Mouse (Mus musculus) CH12.LX (cell line): ENCODE results near the gene Irak1bp1. TPM values are rescaled to one million over a fixed set of nuclear protein-coding genes. Genes with fewer than 3 reads are reported as not detected.

Experiments
- DNase-seq: peaks from one replicate; pipeline ENCODE4 v3.0.0-alpha.2; 2013; ENCODE audit errors: extremely low read depth
- H3K27ac ChIP-seq: 2 replicates; pipeline ENCODE4 v1.5.1; 2012; ENCODE audit warnings: low read depth, mild to moderate bottlenecking, control low read depth, moderate library complexity; ENCODE audit not compliant: insufficient read depth
- H3K27me3 ChIP-seq: replicated peaks from 2 replicates; pipeline ENCODE3; 2012; ENCODE audit warnings: inconsistent platforms
- H3K36me3 ChIP-seq, 2 experiments: replicated peaks in 1 of 2; 2 replicates each; pipeline versions ENCODE3 to v1.6.1; 2012; ENCODE audit warnings: inconsistent platforms in 1 of 2, low read length in 1 of 2, mild to moderate bottlenecking in 1 of 2, mixed read lengths in 1 of 2, moderate library complexity in 1 of 2; ENCODE audit not compliant: control insufficient read depth in 1 of 2, insufficient read depth in 1 of 2
- H3K4me1 ChIP-seq, 2 experiments: 2 replicates each; pipeline ENCODE4 v1.6.1; 2012; ENCODE audit warnings: inconsistent platforms in 1 of 2, moderate library complexity in 1 of 2; ENCODE audit not compliant: insufficient read depth in 2 of 2, control insufficient read depth in 1 of 2
- H3K4me2 ChIP-seq: 2 replicates; pipeline ENCODE4 v1.6.1; 2012; ENCODE audit warnings: low read depth, mild to moderate bottlenecking, control low read depth; ENCODE audit not compliant: poor library complexity, insufficient read depth, severe bottlenecking
- H3K4me3 ChIP-seq, 3 experiments: fragments of 150-350 bp in 1 of 3; sonication (generic) in 1 of 3; replicated peaks in 1 of 3; 2 replicates each; pipeline versions ENCODE3 to v1.5.1; 2011 to 2012; ENCODE audit warnings: low read depth in 2 of 3, low read length in 2 of 3, mild to moderate bottlenecking in 2 of 3, moderate library complexity in 2 of 3, control low read depth in 1 of 3, improper control_type of control experiment in 1 of 3, inconsistent platforms in 1 of 3, mixed read lengths in 1 of 3; ENCODE audit not compliant: poor library complexity in 1 of 3
- H3K79me2 ChIP-seq: replicated peaks from 2 replicates; pipeline ENCODE4 v1.6.1; 2012; ENCODE audit warnings: mild to moderate bottlenecking, moderate library complexity; ENCODE audit not compliant: control insufficient read depth, poor library complexity, insufficient read depth, severe bottlenecking; ENCODE audit errors: extremely low read depth
- H3K9ac ChIP-seq: 2 replicates; pipeline ENCODE4 v1.6.1; 2012; ENCODE audit warnings: low read depth, mild to moderate bottlenecking, control low read depth, moderate library complexity; ENCODE audit not compliant: insufficient read depth
- H3K9me3 ChIP-seq: replicated peaks from 2 replicates; pipeline ENCODE3; 2012; ENCODE audit warnings: low read length, inconsistent platforms, mixed read lengths
- CHD2 ChIP-seq: IDR thresholded peaks from 2 replicates; pipeline ENCODE4 v1.6.1; 2011; ENCODE audit warnings: low read length, improper control_type of control experiment
- ELF1 ChIP-seq: IDR thresholded peaks from 2 replicates; pipeline ENCODE4 v1.6.1; 2014; ENCODE audit warnings: low read depth, mild to moderate bottlenecking, inconsistent platforms, low read length, improper control_type of control experiment
- EP300 ChIP-seq: IDR thresholded peaks from 2 replicates; pipeline ENCODE4 v1.6.1; 2011; ENCODE audit warnings: low read length, improper control_type of control experiment
- GABPA ChIP-seq: IDR thresholded peaks from 2 replicates; pipeline ENCODE4 v1.6.1; 2012; ENCODE audit warnings: low read depth, low read length, improper control_type of control experiment, inconsistent platforms; ENCODE audit not compliant: insufficient replicate concordance
- IRF4 ChIP-seq: IDR thresholded peaks from 2 replicates; pipeline ENCODE4 v1.6.1; 2014; ENCODE audit warnings: low read depth, mild to moderate bottlenecking, inconsistent platforms, low read length, improper control_type of control experiment
- KAT2A ChIP-seq: IDR thresholded peaks from 2 replicates; pipeline ENCODE4 v1.6.1; 2012; ENCODE audit warnings: low read length, improper control_type of control experiment, inconsistent platforms; ENCODE audit not compliant: insufficient replicate concordance
- MAFK ChIP-seq: IDR thresholded peaks from 2 replicates; pipeline ENCODE4 v1.6.1; 2011; ENCODE audit warnings: low read length, improper control_type of control experiment; ENCODE audit not compliant: insufficient replicate concordance
- MAZ ChIP-seq: IDR thresholded peaks from 2 replicates; pipeline ENCODE4 v1.6.1; 2012; ENCODE audit warnings: low read depth, mild to moderate bottlenecking, inconsistent platforms, low read length, improper control_type of control experiment, moderate library complexity
- MYC ChIP-seq: IDR thresholded peaks from 2 replicates; pipeline ENCODE4 v1.6.1; 2011; ENCODE audit warnings: low read depth, mild to moderate bottlenecking, improper control_type of control experiment, low read length
- NRF1 ChIP-seq: IDR thresholded peaks from 2 replicates; pipeline ENCODE4 v1.6.1; 2014; ENCODE audit warnings: low read depth, mild to moderate bottlenecking, inconsistent platforms, low read length, improper control_type of control experiment, moderate library complexity
- PAX5 ChIP-seq: IDR thresholded peaks from 2 replicates; pipeline ENCODE4 v1.6.1; 2012; ENCODE audit warnings: low read length, inconsistent platforms, mixed read lengths
- POLR2A ChIP-seq: IDR thresholded peaks from 2 replicates; pipeline ENCODE4 v1.6.1; 2011; ENCODE audit warnings: low read depth, mild to moderate bottlenecking, improper control_type of control experiment, low read length
- RAD21 ChIP-seq: IDR thresholded peaks from 2 replicates; pipeline ENCODE4 v1.6.1; 2011; ENCODE audit warnings: low read depth, mild to moderate bottlenecking, low read length, improper control_type of control experiment, moderate library complexity
- SIN3A ChIP-seq: IDR thresholded peaks from 2 replicates; pipeline ENCODE4 v1.6.1; 2012; ENCODE audit warnings: low read length, improper control_type of control experiment, inconsistent platforms
- SMC3 ChIP-seq: IDR thresholded peaks from 2 replicates; pipeline ENCODE4 v1.6.1; 2011; ENCODE audit warnings: low read depth, low read length, improper control_type of control experiment
- TBP ChIP-seq: conservative IDR thresholded peaks from 2 replicates; pipeline ENCODE4 v1.6.1; 2011; ENCODE audit warnings: low read depth, low read length, improper control_type of control experiment
- USF2 ChIP-seq: conservative IDR thresholded peaks from 2 replicates; pipeline ENCODE4 v1.6.1; 2011; ENCODE audit warnings: low read depth, low read length, improper control_type of control experiment
- ZC3H11A ChIP-seq: IDR thresholded peaks from 2 replicates; pipeline ENCODE4 v1.6.1; 2012; ENCODE audit warnings: low read depth, mild to moderate bottlenecking, inconsistent platforms, low read length, improper control_type of control experiment
- ZKSCAN1 ChIP-seq: IDR thresholded peaks from 2 replicates; pipeline ENCODE4 v1.6.1; 2012; ENCODE audit warnings: low read depth, inconsistent platforms, low read length, improper control_type of control experiment, borderline replicate concordance
- dilution Hi-C: fragments of 300-500 bp; cut with MboI; formaldehyde crosslinking; loops from 2 replicates; pipeline ENCODE4 v1.14.3; 2020; ENCODE audit warnings: low sequenced_read_pairs; ENCODE audit not compliant: extremely low pct_unique_long_range_greater_than_20kb, extremely low pct_ligation_motif_present
- in situ Hi-C: fragments of 300-500 bp; cut with MboI; formaldehyde crosslinking; loops from 3 replicates; pipeline ENCODE4 v1.14.3; 2019; ENCODE audit warnings: low sequenced_read_pairs, low pct_ligation_motif_present, low pct_unique_long_range_greater_than_20kb, mixed read lengths
- polyA plus RNA-seq: library from polyadenylated mRNA; unstranded; fragments of >175 nt; gene quantifications from 2 replicates; pipeline ENCODE4 v1.2.1, GENCODE M21; 2012; ENCODE audit warnings: low read depth; ENCODE audit not compliant: insufficient read length
- total RNA-seq, 2 experiments: library from RNA; depleted of rRNA; stranded (reverse); fragments of 300-350 nt in 1 of 2; fragments of >200 nt in 1 of 2; gene quantifications; 2 replicates each; pipeline ENCODE4 v1.2.3; 2012 to 2014

The Irak1bp1 gene
- total and polyA plus RNA-seq, 3 experiments: 16.3 to 44.2 (median 31.4) TPM

DNA sequence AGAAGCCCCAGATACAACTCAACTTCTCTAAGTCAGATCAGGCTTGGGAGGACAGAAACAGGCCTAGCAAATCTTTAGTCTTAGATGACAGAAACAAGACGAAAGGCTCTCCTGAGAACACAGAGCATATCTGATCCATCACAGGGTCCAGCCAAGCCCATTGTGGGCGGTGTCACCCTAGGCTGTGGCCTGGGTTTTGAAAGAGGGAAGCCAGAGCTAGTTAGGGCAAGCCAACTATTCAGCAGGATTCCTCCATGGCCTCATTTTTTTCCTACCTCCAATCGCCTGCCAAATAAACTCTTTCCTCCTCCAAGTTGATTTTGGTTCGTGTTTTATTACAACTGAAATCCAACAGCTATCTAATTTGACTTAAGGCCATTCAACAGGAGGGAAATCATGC lies 32.0 kb downstream of the Irak1bp1 start:
- TF ChIP-seq GABPA: no peak
- no peak for TF ChIP-seq TBP
- no peak for TF ChIP-seq MAZ
- no peak overlapping the region for H3K4me3 ChIP-seq

DNA sequence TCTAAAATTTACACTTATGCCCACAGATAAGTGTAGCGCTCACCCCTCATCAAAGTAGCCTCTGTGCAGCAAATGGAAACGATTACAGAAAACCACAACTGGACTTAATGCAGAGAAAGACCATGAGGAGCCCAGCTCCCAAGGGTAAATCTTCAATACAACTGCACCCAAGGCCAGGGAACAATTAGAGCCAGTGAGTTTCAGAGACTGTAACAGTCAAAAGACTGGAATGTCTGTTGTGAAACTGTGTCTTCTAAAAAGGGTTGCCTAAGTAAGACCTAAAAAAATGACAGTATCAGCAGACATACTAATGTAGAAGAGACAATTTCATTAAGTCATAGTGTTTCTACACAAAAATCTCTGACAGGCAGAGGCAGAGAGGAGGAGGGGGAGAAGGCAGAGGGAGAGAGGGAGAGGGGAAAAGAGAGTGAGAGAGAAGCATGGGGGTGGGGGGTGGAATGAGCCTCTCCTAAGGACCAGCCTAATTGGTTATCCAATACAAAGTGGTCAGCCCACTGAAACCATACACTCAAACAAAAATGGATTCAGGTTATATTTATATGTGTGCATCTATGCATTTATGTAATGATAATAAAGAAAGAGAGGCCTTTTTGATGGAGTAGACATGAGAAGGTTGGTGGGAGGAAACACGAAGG lies 32.6 kb downstream of the Irak1bp1 start:
- Histone ChIP-seq H3K9ac (no peak overlapping the region), H3K79me2 (no peaks in the 10 kb centered on the region), H3K27me3 (no peaks in the 10 kb centered on the region), H3K27ac (no peak overlapping the region), H3K4me2 (no peak overlapping the region), H3K4me3 (no peak overlapping the region), H3K36me3 (peaks cover 3 to 16% of the 10 kb centered on the region in 2 experiments), H3K4me1 (no peaks in the 10 kb centered on the region), H3K9me3 (no peaks in the 10 kb centered on the region)
- dilution Hi-C loops (no loop called here), in situ Hi-C loops (loop anchor here (25.0 kb wide), 1 partner anchor 750 kb away; no protein-coding TSS in a partner anchor)
- TF ChIP-seq MYC (no peak), PAX5 (no peak), MAZ (no peak), KAT2A (no peak), POLR2A (no peak), ELF1 (no peak), CHD2 (no peak), SIN3A (no peak), MAFK (no peak), USF2 (no peak), ZKSCAN1 (no peak), IRF4 (no peak), RAD21 (no peak), SMC3 (no peak), EP300 (no peak), GABPA (no peak), NRF1 (no peak), ZC3H11A (no peak)
- no peak for DNase-seq

More for the DNA sequence above, 32.0 kb downstream of the Irak1bp1 start:
- Histone ChIP-seq H3K4me2 (no peak overlapping the region), H3K27me3 (no peaks in the 10 kb centered on the region), H3K9me3 (no peaks in the 10 kb centered on the region), H3K36me3 (peaks cover 3 to 14% of the 10 kb centered on the region in 2 experiments), H3K4me1 (peaks cover 3 to 4% of the 10 kb centered on the region in 2 experiments; a peak in 3 of 4 replicates), H3K79me2 (no peaks in the 10 kb centered on the region), H3K9ac (no peak overlapping the region), H3K27ac (no peak overlapping the region)
- in situ Hi-C loops (loop anchor here (25.0 kb wide), 1 partner anchor 751 kb away; no protein-coding TSS in a partner anchor), dilution Hi-C loops (no loop called here)
- no peak for DNase-seq
